Mouse (Mus musculus): ENCODE measurements around the gene Arnt.
"Not testable (repeated sequence)": the region's sequence is repeated elsewhere in the genome, so short reads cannot be mapped to it uniquely, and the experiment has no call there.

The Arnt gene

DNA sequence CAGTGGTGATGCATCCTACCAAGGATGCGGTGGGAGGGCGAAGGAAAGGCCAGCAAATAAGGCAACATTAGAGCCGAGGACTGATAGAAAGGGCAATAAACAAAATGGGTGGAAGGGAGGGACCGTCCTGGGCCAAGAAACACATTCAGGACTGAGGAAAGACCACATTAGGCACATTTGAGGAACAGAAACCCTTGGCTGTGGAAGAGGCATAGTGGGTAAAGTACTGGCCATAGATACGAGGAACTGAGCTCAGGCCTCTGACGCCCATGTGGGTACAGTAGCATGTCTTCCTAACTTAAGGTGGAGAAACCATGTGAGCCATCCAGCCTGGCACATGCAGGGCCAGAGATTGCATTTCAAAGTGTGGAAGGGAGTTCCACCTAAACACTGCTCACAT, 95.6 kb downstream of the Arnt start:
- DNase-seq (ENCODE audit: low spot score) = no peak

DNA sequence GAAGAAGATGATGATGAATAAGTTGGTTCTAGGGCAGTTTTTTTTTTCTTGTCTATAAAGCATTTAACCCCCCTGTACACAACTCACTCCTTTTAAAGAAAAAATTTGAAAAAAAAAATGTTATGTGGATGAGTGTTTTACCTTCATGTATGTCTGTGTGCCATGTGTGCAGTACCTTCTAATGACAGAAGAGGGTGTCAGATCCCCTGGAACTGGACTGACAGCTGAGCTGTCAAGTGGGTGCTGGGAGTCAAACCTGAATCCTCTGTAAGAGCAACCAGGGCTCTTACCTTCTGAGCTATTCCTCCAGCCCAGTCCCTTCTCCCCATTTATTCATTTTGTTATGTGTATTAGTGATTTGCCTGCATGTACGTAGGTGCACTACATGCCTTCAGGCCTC, 96.8 kb downstream of the Arnt start:
- no peak for DNase-seq (ENCODE audit: low spot score)

DNA sequence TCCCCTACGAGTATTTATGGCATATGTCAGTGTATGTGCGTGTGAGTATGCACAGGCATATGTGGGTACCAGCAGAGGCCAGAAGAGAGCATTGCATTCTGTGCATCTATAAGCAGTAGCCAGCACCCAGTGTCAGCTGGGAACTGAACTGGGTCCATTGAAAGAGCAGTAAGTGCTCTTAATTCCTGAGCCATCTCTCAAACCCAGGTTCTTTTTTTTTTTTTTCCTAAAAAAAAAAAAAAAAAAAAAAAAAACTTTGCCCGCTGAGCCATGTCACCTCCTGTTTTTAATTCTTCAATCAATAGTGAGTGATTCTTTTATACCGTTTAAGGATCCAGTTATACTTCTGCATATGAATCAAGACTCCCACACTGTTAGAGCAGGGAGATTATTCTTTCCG, 99.2 kb downstream of the Arnt start:
- no peak for DNase-seq (ENCODE audit: low spot score)

DNA sequence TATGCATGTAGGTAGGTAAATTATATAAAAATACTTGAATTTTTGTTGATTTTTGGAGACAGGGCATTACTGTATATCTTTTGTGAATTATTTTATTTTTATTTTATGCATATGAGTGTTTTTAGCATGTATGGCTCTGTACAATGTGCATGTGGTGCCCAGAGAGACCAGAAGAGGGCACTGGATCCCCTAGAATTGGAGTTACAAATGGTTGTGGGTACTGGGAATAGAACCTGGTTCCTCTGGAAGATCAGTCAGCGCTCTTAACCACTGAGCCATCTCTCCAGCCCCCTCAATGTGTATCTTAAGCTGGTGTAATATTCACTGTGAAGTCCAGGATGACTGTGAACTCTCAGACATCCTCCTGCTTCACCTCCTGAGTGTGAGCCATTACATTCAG, 100.7 kb downstream of the Arnt start:
- no peak for DNase-seq (ENCODE audit: low spot score)

DNA sequence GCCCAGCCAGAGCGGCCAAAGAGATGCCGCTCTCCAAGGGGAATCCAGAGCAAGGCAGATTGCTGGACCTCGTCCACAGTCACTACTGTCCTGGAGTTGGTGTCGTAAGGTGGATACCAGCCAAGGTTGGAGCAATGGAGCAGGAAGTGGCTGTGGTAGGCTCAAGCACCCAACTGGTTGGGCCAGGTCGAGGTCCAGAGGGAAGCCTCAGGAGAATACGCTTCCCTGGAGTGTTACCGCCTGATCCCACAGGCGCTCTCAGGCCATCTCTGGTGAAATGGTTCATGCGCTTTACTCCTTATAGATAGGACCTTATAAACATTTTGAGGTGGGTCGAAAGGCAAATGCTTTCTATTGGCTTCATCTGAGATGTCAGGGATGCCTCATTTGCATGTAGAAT, 104.7 kb downstream of the Arnt start:
- no peak for DNase-seq (ENCODE audit: low spot score)

DNA sequence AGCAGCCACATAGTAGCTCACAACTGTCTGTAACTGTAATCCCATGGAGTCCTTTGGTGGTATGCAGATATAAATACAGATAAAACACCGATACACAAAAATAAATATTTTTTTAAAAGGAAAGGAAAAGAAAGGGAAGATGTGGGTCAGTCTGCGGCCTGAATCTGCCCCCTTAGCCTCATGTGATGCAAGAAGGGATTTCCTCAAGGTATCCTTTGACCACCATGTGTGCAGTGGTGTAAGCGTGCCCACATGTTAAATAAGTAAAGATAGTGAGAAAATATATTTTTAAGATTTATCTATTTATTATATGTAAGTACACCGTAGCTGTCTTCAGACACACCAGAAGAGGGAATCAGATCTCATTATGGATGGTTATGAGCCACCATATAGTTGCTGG, 105.6 kb downstream of the Arnt start:
- no peak for DNase-seq (ENCODE audit: low spot score)

DNA sequence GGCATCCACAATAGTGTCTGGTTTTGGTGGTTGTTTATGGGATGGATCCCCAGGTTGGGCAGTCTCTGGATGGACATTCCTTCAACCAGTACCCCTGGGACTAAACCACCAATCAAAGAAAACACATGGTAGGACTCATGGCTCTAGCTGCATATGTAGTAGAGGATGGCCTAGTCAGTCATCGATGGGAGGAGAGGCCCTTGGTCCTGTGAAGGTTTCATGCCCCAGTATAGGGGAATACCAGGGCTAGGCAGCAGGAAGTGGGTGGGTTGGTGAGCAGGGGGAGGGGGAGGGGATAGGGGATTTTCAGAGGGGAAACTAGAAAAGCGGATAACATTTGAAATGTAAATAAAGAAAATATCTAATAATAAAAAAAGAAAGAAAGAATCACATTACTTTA, 107.0 kb downstream of the Arnt start:
- not testable (repeated sequence) for DNase-seq (ENCODE audit: low spot score)

DNA sequence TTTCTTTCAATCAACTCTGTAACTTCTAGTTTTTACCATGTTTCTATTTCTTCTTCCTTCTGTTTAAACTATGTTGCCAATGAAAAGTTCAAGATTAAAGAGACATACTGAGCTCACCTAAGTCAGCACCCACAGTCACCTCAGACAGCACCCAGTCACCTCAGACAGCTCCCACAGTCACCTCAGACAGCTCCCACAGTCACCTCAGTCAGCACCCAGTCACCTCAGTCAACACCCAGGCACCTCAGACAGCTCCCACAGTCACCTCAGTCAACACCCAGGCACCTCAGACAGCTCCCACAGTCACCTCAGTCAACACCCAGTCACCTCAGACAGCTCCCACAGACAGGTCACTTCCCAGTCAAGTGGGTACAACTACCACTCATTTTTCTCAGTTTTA, 108.0 kb downstream of the Arnt start:
- DNase-seq (ENCODE audit: low spot score) = no peak

DNA sequence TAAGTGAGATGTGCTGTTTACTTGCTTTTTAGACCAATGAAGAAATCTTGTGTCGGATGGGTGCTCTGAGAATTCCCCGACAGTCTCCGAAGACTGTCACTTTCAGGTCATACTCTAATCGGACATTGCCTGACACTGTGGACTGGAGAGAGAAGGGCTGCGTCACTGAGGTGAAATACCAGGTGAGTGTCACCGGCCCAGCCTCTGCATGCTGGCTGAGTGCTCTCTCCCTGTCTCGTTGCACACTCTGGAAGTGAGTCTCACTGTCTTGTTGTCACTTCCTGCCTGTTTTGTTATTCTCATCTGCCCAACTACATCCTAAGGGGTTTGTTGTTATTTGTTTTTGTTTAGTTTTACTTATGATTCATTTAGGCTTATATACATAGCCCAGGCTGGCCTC, 108.8 kb downstream of the Arnt start:
- no peak for DNase-seq (ENCODE audit: low spot score)

Measured in testis, postnatal 10 days (tissue).